Mouse (Mus musculus) midbrain, postnatal 0 days (tissue): ENCODE measurements around the gene Samd8. TPM values are rescaled to one million over a fixed set of nuclear protein-coding genes. Genes with fewer than 3 reads are reported as not detected.

Experiments used
- ATAC-seq: fragments of 200-750 bp; cut with Nextera tagmentation; 2 replicates; pipeline ENCODE4 v1.8.0; 2017; ENCODE audit warnings: moderate number of reproducible peaks, mild to moderate bottlenecking, moderate TSS enrichment, moderate library complexity; ENCODE audit not compliant: low FRiP score
- DNase-seq: peaks from one replicate; pipeline ENCODE4 v3.0.0-alpha.2; 2015; ENCODE audit warnings: low spot score
- H3K27ac ChIP-seq: fragments of 300-500 bp; sonication (generic); 2 replicates; pipeline ENCODE4 v1.5.1; 2014; ENCODE audit warnings: low read depth, mild to moderate bottlenecking, low read length, mixed read lengths
- H3K27me3 ChIP-seq: fragments of 300-500 bp; sonication (generic); 2 replicates; pipeline ENCODE4 v1.6.1; 2014; ENCODE audit warnings: low read length, control low read depth, mixed read lengths; ENCODE audit not compliant: insufficient read depth
- H3K36me3 ChIP-seq: fragments of 300-500 bp; sonication (generic); 2 replicates; pipeline ENCODE4 v1.6.1; 2014; ENCODE audit warnings: low read length, control low read depth, mixed read lengths; ENCODE audit not compliant: insufficient read depth
- H3K4me1 ChIP-seq: fragments of 300-500 bp; sonication (generic); 2 replicates; pipeline ENCODE4 v1.6.1; 2014; ENCODE audit warnings: mild to moderate bottlenecking, control low read depth, antibody characterized with exemption, low read length, mixed read lengths; ENCODE audit not compliant: insufficient read depth
- H3K4me2 ChIP-seq: fragments of 300-500 bp; sonication (generic); 2 replicates; pipeline ENCODE4 v1.6.1; 2014; ENCODE audit warnings: low read depth, mild to moderate bottlenecking, low read length, mixed read lengths; ENCODE audit not compliant: poor library complexity, severe bottlenecking
- H3K4me3 ChIP-seq: fragments of 300-500 bp; sonication (generic); 2 replicates; pipeline ENCODE4 v1.5.1; 2014; ENCODE audit warnings: low read depth, mild to moderate bottlenecking, low read length, moderate library complexity
- H3K9ac ChIP-seq: fragments of 300-500 bp; sonication (generic); replicated peaks from 2 replicates; pipeline ENCODE4 v1.6.1; 2014; ENCODE audit warnings: mild to moderate bottlenecking, low read length, moderate library complexity, mixed read lengths; ENCODE audit not compliant: poor library complexity, severe bottlenecking
- H3K9me3 ChIP-seq: fragments of 300-500 bp; sonication (generic); 2 replicates; pipeline ENCODE4 v1.6.1; 2016; ENCODE audit warnings: low read length, control low read depth
- CTCF ChIP-seq: IDR thresholded peaks from 2 replicates; pipeline ENCODE4 v1.5.1; 2016; ENCODE audit warnings: antibody characterized with exemption, mild to moderate bottlenecking
- WGBS: fragments of 180-500 bp; shearing (Covaris S2); extraction: QIAGEN DNeasy Blood & Tissue Kit; methylation state at CpG from one replicate; pipeline ENCODE4 v1.1.7; 2014; 5-methylcytosine and 5-hydroxymethylcytosine counted together
- polyA plus RNA-seq: library from polyadenylated mRNA; unstranded; fragments of >200 nt; fragmentation: Nextera tagmentation; extraction: Ambion mirVana; gene quantifications from 2 replicates; pipeline ENCODE4 v1.2.1, GENCODE M21; 2015
- total RNA-seq: library from RNA; depleted of rRNA; stranded (reverse); fragments of >200 nt; gene quantifications from 2 replicates; pipeline ENCODE4 v1.2.3, GENCODE M21; 2014

Samd8 gene
- total and polyA plus RNA-seq, 2 experiments from 2014 or later = 28.6 to 65.9 TPM

GRCm38 (mm10) chr14:21773946-21774345 is 23.6 kb downstream of the Samd8 start:
- 48% methylated on average over 2 of the region's 2 CpGs for WGBS

GRCm38 (mm10) chr14:21776201-21776600 is 25.9 kb downstream of the Samd8 start:
- no peak overlapping the region for H3K4me3 ChIP-seq
- H3K4me2 ChIP-seq = no peak overlapping the region
- no peak for TF ChIP-seq CTCF
- H3K9me3 ChIP-seq = no peaks in the 10 kb centered on the region
- ATAC-seq = no peak
- H3K9ac ChIP-seq = no peak overlapping the region
- no peak overlapping the region for H3K27ac ChIP-seq
- no peaks in the 10 kb centered on the region for H3K4me1 ChIP-seq
- WGBS = 92% methylated on average over 4 of the region's 4 CpGs
- H3K27me3 ChIP-seq = no peaks in the 10 kb centered on the region
- no peak for DNase-seq
- peaks cover 9% of the 10 kb centered on the region; the same call in 1 of the 2 replicates for H3K36me3 ChIP-seq

More at GRCm38 (mm10) chr14:21773946-21774345, 23.6 kb downstream of the Samd8 start:
- Histone ChIP-seq H3K4me2 (no peak overlapping the region), H3K9me3 (no peaks in the 10 kb centered on the region), H3K27me3 (no peaks in the 10 kb centered on the region), H3K9ac (no peak overlapping the region), H3K4me3 (no peak overlapping the region), H3K27ac (no peak overlapping the region), H3K4me1 (no peaks in the 10 kb centered on the region), H3K36me3 (peaks cover 6% of the 10 kb centered on the region; the same call in 1 of the 2 replicates)
- DNase-seq (no peak), ATAC-seq (no peak)
- TF ChIP-seq CTCF = no peak

- no peak for DNase-seq
- no peaks in the 10 kb centered on the region for H3K27me3 ChIP-seq
- H3K27ac ChIP-seq = no peak overlapping the region
- no peaks in the 10 kb centered on the region for H3K9me3 ChIP-seq
- 62% methylated on average over 4 of the region's 4 CpGs for WGBS
- TF ChIP-seq CTCF = no peak
- H3K4me1 ChIP-seq = no peaks in the 10 kb centered on the region
- no peak overlapping the region for H3K9ac ChIP-seq
- no peak for ATAC-seq
- no peak overlapping the region for H3K4me2 ChIP-seq
- peaks cover 16% of the 10 kb centered on the region for H3K36me3 ChIP-seq
- no peak overlapping the region for H3K4me3 ChIP-seq
These were observed 36.2 kb downstream of the Samd8 start for GRCm38 (mm10) chr14:21786500-21786899.

GRCm38 (mm10) chr14:21787374-21787773 is 37.0 kb downstream of the Samd8 start:
- H3K4me3 ChIP-seq = no peak overlapping the region
- H3K36me3 ChIP-seq = peaks cover 17% of the 10 kb centered on the region
- H3K9ac ChIP-seq = no peak overlapping the region
- ATAC-seq (no peak), DNase-seq (no peak)
- H3K27me3 ChIP-seq = no peaks in the 10 kb centered on the region
- H3K4me2 ChIP-seq = no peak overlapping the region
- 75% methylated on average over 3 of the region's 3 CpGs for WGBS
- no peaks in the 10 kb centered on the region for H3K4me1 ChIP-seq
- H3K9me3 ChIP-seq = no peaks in the 10 kb centered on the region
- H3K27ac ChIP-seq = no peak overlapping the region
- no peak for TF ChIP-seq CTCF

GRCm38 (mm10) chr14:21788121-21788520 is 37.8 kb downstream of the Samd8 start:
- Histone ChIP-seq H3K27ac (no peak overlapping the region), H3K27me3 (no peaks in the 10 kb centered on the region), H3K4me2 (no peak overlapping the region), H3K4me3 (no peak overlapping the region), H3K9me3 (no peaks in the 10 kb centered on the region), H3K36me3 (peaks cover 21% of the 10 kb centered on the region), H3K4me1 (no peaks in the 10 kb centered on the region), H3K9ac (no peak overlapping the region)
- DNase-seq (no peak), ATAC-seq (no peak)
- WGBS = 97% methylated on average over 5 of the region's 5 CpGs
- TF ChIP-seq CTCF = no peak

GRCm38 (mm10) chr14:21790585-21791251 is 40.4 kb downstream of the Samd8 start:
- ATAC-seq (no peak), DNase-seq (no peak)
- 89% methylated on average over 9 of the region's 9 CpGs for WGBS
- Histone ChIP-seq H3K27me3 (no peaks in the 10 kb centered on the region), H3K4me1 (no peaks in the 10 kb centered on the region), H3K9ac (no peak overlapping the region), H3K36me3 (peaks cover 14% of the 10 kb centered on the region), H3K4me3 (no peak overlapping the region), H3K9me3 (no peaks in the 10 kb centered on the region), H3K4me2 (no peak overlapping the region), H3K27ac (no peak overlapping the region)
- no peak for TF ChIP-seq CTCF
